Mouse (Mus musculus): ENCODE measurements around the gene Cdh24. TPM values are rescaled to one million over a fixed set of nuclear protein-coding genes. Genes with fewer than 3 reads are reported as not detected.

The Cdh24 gene
- polyA plus RNA-seq, 1 experiment from 2014 or later: 10.3 TPM

- no peak for ATAC-seq
These were observed 5.3 kb upstream of the Cdh24 start for GRCm38 (mm10) chr14:54646455-54646854.

GRCm38 (mm10) chr14:54644294-54644693 lies 3.1 kb upstream of the Cdh24 start:
- 93% methylated on average over 9 of the region's 9 CpGs for WGBS
- Histone ChIP-seq H3K36me3 (ENCODE audit: control insufficient read depth, insufficient read depth, low read length) (peaks cover 60% of the 10 kb centered on the region), H3K27ac (ENCODE audit: low read depth, low read length) (no peak overlapping the region), H3K9ac (ENCODE audit: low read depth, low read length) (no peak overlapping the region), H3K4me3 (ENCODE audit: low read length) (no peak overlapping the region), H3K9me3 (ENCODE audit: control insufficient read depth, low read length) (no peaks in the 10 kb centered on the region), H3K4me1 (ENCODE audit: control insufficient read depth, insufficient read depth, low read depth, low read length) (peaks cover 14% of the 10 kb centered on the region), H3K27me3 (replicated peaks; ENCODE audit: control insufficient read depth, insufficient read depth, low read length) (no peaks in the 10 kb centered on the region), H3K4me2 (ENCODE audit: low read length) (no peak overlapping the region)
- ATAC-seq: no peak

More at GRCm38 (mm10) chr14:54646455-54646854, 5.3 kb upstream of the Cdh24 start:
- H3K4me2 ChIP-seq (ENCODE audit: low read length): no peak overlapping the region
- 94% methylated on average over 17 of the region's 17 CpGs for WGBS
- H3K9ac ChIP-seq (ENCODE audit: low read depth, low read length): no peak overlapping the region
- H3K4me3 ChIP-seq (ENCODE audit: low read length): no peak overlapping the region
- no peaks in the 10 kb centered on the region for H3K9me3 ChIP-seq (ENCODE audit: control insufficient read depth, low read length)
- no peaks in the 10 kb centered on the region for H3K27me3 ChIP-seq (replicated peaks; ENCODE audit: control insufficient read depth, insufficient read depth, low read length)
- peaks cover 76% of the 10 kb centered on the region for H3K36me3 ChIP-seq (ENCODE audit: control insufficient read depth, insufficient read depth, low read length)
- H3K4me1 ChIP-seq (ENCODE audit: control insufficient read depth, insufficient read depth, low read depth, low read length): peaks cover 23% of the 10 kb centered on the region
- H3K27ac ChIP-seq (ENCODE audit: low read depth, low read length): no peak overlapping the region

GRCm38 (mm10) chr14:54643011-54643410 lies 1.8 kb upstream of the Cdh24 start:
- H3K9ac ChIP-seq (ENCODE audit: low read depth, low read length): no peak overlapping the region
- H3K27ac ChIP-seq (ENCODE audit: low read depth, low read length): no peak overlapping the region
- ATAC-seq: no peak
- no peak overlapping the region for H3K4me2 ChIP-seq (ENCODE audit: low read length)
- H3K4me1 ChIP-seq (ENCODE audit: control insufficient read depth, insufficient read depth, low read depth, low read length): peaks cover 10% of the 10 kb centered on the region
- no peaks in the 10 kb centered on the region for H3K27me3 ChIP-seq (replicated peaks; ENCODE audit: control insufficient read depth, insufficient read depth, low read length)
- WGBS: 92% methylated on average over 2 of the region's 2 CpGs
- no peaks in the 10 kb centered on the region for H3K9me3 ChIP-seq (ENCODE audit: control insufficient read depth, low read length)
- H3K4me3 ChIP-seq (ENCODE audit: low read length): no peak overlapping the region
- H3K36me3 ChIP-seq (ENCODE audit: control insufficient read depth, insufficient read depth, low read length): peaks cover 52% of the 10 kb centered on the region

GRCm38 (mm10) chr14:54642224-54642944 lies 1.2 kb upstream of the Cdh24 start:
- peaks cover 10% of the 10 kb centered on the region for H3K4me1 ChIP-seq (ENCODE audit: control insufficient read depth, insufficient read depth, low read depth, low read length)
- WGBS: 75% methylated on average over 25 of the region's 25 CpGs
- no peak overlapping the region for H3K9ac ChIP-seq (ENCODE audit: low read depth, low read length)
- H3K36me3 ChIP-seq (ENCODE audit: control insufficient read depth, insufficient read depth, low read length): peaks cover 48% of the 10 kb centered on the region
- ATAC-seq: no peak
- H3K4me3 ChIP-seq (ENCODE audit: low read length): no peak overlapping the region
- H3K4me2 ChIP-seq (ENCODE audit: low read length): no peak overlapping the region
- H3K27me3 ChIP-seq (replicated peaks; ENCODE audit: control insufficient read depth, insufficient read depth, low read length): no peaks in the 10 kb centered on the region
- no peak overlapping the region for H3K27ac ChIP-seq (ENCODE audit: low read depth, low read length)
- H3K9me3 ChIP-seq (ENCODE audit: control insufficient read depth, low read length): no peaks in the 10 kb centered on the region

- Histone ChIP-seq H3K27me3 (replicated peaks; ENCODE audit: control insufficient read depth, insufficient read depth, low read length) (no peaks in the 10 kb centered on the region), H3K4me3 (ENCODE audit: low read length) (peak within 1 kb of the TSS; percentile 82), H3K36me3 (ENCODE audit: control insufficient read depth, insufficient read depth, low read length) (peaks cover 47% of the 10 kb centered on the region), H3K4me1 (ENCODE audit: control insufficient read depth, insufficient read depth, low read depth, low read length) (peaks cover 10% of the 10 kb centered on the region), H3K4me2 (ENCODE audit: low read length) (peak within 1 kb of the TSS; percentile 91), H3K9me3 (ENCODE audit: control insufficient read depth, low read length) (no peaks in the 10 kb centered on the region), H3K9ac (ENCODE audit: low read depth, low read length) (peak within 1 kb of the TSS; percentile 94), H3K27ac (ENCODE audit: low read depth, low read length) (peak within 1 kb of the TSS; percentile 80)
- WGBS: 0% methylated on average over 12 of the region's 28 CpGs
- no peak; the same call in 1 of the 2 replicates for ATAC-seq
These were observed 239 bp downstream of the Cdh24 start, which contains the start of gene Gm17606 for GRCm38 (mm10) chr14:54640946-54641304. Gm17606 (plus strand) TSS chr14:54640952.

GRCm38 (mm10) chr14:54640121-54640520 lies 1.0 kb downstream of the Cdh24 start:
- Histone ChIP-seq H3K27ac (ENCODE audit: low read depth, low read length) (no peak overlapping the region), H3K36me3 (ENCODE audit: control insufficient read depth, insufficient read depth, low read length) (peaks cover 42% of the 10 kb centered on the region), H3K9ac (ENCODE audit: low read depth, low read length) (peak overlapping the region; percentile 60), H3K4me3 (ENCODE audit: low read length) (peak overlapping the region; percentile 82), H3K9me3 (ENCODE audit: control insufficient read depth, low read length) (no peaks in the 10 kb centered on the region), H3K4me2 (ENCODE audit: low read length) (peak overlapping the region; percentile 91), H3K4me1 (ENCODE audit: control insufficient read depth, insufficient read depth, low read depth, low read length) (peaks cover 10% of the 10 kb centered on the region), H3K27me3 (replicated peaks; ENCODE audit: control insufficient read depth, insufficient read depth, low read length) (no peaks in the 10 kb centered on the region)
- ATAC-seq: no peak
- WGBS: 16% methylated on average over 4 of the region's 4 CpGs

GRCm38 (mm10) chr14:54638210-54638609 lies 3.0 kb downstream of the Cdh24 start:
- Histone ChIP-seq H3K4me1 (ENCODE audit: control insufficient read depth, insufficient read depth, low read depth, low read length) (peaks cover 10% of the 10 kb centered on the region), H3K9me3 (ENCODE audit: control insufficient read depth, low read length) (no peaks in the 10 kb centered on the region), H3K27me3 (replicated peaks; ENCODE audit: control insufficient read depth, insufficient read depth, low read length) (no peaks in the 10 kb centered on the region), H3K9ac (ENCODE audit: low read depth, low read length) (no peak overlapping the region), H3K4me3 (ENCODE audit: low read length) (no peak overlapping the region), H3K4me2 (ENCODE audit: low read length) (no peak overlapping the region), H3K36me3 (ENCODE audit: control insufficient read depth, insufficient read depth, low read length) (peaks cover 23% of the 10 kb centered on the region), H3K27ac (ENCODE audit: low read depth, low read length) (no peak overlapping the region)
- WGBS: 73% methylated on average over 5 of the region's 5 CpGs
- no peak for ATAC-seq

GRCm38 (mm10) chr14:54636954-54637353 lies 4.2 kb downstream of the Cdh24 start:
- Histone ChIP-seq H3K4me3 (ENCODE audit: low read length) (no peak overlapping the region), H3K9ac (ENCODE audit: low read depth, low read length) (no peak overlapping the region), H3K27ac (ENCODE audit: low read depth, low read length) (no peak overlapping the region), H3K36me3 (ENCODE audit: control insufficient read depth, insufficient read depth, low read length) (peaks cover 24% of the 10 kb centered on the region), H3K4me2 (ENCODE audit: low read length) (no peak overlapping the region), H3K9me3 (ENCODE audit: control insufficient read depth, low read length) (no peaks in the 10 kb centered on the region), H3K4me1 (ENCODE audit: control insufficient read depth, insufficient read depth, low read depth, low read length) (peaks cover 10% of the 10 kb centered on the region), H3K27me3 (replicated peaks; ENCODE audit: control insufficient read depth, insufficient read depth, low read length) (no peaks in the 10 kb centered on the region)
- ATAC-seq: no peak
- WGBS: 49% methylated on average over 8 of the region's 8 CpGs

GRCm38 (mm10) chr14:54634182-54634581 lies 7.0 kb downstream of the Cdh24 start:
- no peak overlapping the region for H3K4me2 ChIP-seq (ENCODE audit: low read length)
- no peaks in the 10 kb centered on the region for H3K27me3 ChIP-seq (replicated peaks; ENCODE audit: control insufficient read depth, insufficient read depth, low read length)
- peaks cover 26% of the 10 kb centered on the region for H3K36me3 ChIP-seq (ENCODE audit: control insufficient read depth, insufficient read depth, low read length)
- H3K9ac ChIP-seq (ENCODE audit: low read depth, low read length): no peak overlapping the region
- ATAC-seq: no peak
- no peak overlapping the region for H3K27ac ChIP-seq (ENCODE audit: low read depth, low read length)
- H3K9me3 ChIP-seq (ENCODE audit: control insufficient read depth, low read length): no peaks in the 10 kb centered on the region
- WGBS: 87% methylated on average over 4 of the region's 4 CpGs
- peaks cover under 1% of the 10 kb centered on the region for H3K4me1 ChIP-seq (ENCODE audit: control insufficient read depth, insufficient read depth, low read depth, low read length)
- H3K4me3 ChIP-seq (ENCODE audit: low read length): no peak overlapping the region

Data from hindbrain, embryonic 16.5 days (tissue).